Mouse (Mus musculus) lung, adult 2 months (tissue): ENCODE results near the gene Cav1. TPM values are rescaled to one million over a fixed set of nuclear protein-coding genes. Genes with fewer than 3 reads are reported as not detected.

Experiments
- DNase-seq: peaks from one replicate; pipeline ENCODE4 v3.0.0; 2022
- H3K4me1 ChIP-seq: fragments of 200-500 bp; 2 replicates; pipeline ENCODE4 v1.6.1; 2011; ENCODE audit warnings: low read length; ENCODE audit not compliant: control insufficient read depth, insufficient read depth
- H3K4me3 ChIP-seq: fragments of 200-500 bp; replicated peaks from 2 replicates; pipeline ENCODE3; 2011; ENCODE audit warnings: low read depth, mild to moderate bottlenecking, control low read depth, low read length; ENCODE audit errors: extremely low read depth
- CTCF ChIP-seq: fragments of 200-500 bp; IDR thresholded peaks from 2 replicates; pipeline ENCODE4 v1.5.1; 2011; ENCODE audit warnings: mild to moderate bottlenecking, low read length, control low read depth; ENCODE audit not compliant: insufficient read depth
- POLR2A ChIP-seq: fragments of 200-500 bp; IDR thresholded peaks from 2 replicates; pipeline ENCODE4 v1.6.1; 2011; ENCODE audit warnings: low read depth, mild to moderate bottlenecking, control low read depth, low read length, borderline replicate concordance; ENCODE audit errors: extremely low read depth
- WGBS: fragments of 180-500 bp; shearing (Covaris S2); methylation state at CpG from one replicate; pipeline ENCODE4 v1.1.7; 2018; 5-methylcytosine and 5-hydroxymethylcytosine counted together
- polyA plus RNA-seq: library from polyadenylated mRNA; depleted of rRNA; stranded (reverse); fragments of >200 nt; gene quantifications from 2 replicates; pipeline ENCODE4 v1.2.3, GENCODE M21; 2012; rRNA removed

Gene Cav1
- polyA plus RNA-seq, 1 experiment = 1,746 TPM

DNA sequence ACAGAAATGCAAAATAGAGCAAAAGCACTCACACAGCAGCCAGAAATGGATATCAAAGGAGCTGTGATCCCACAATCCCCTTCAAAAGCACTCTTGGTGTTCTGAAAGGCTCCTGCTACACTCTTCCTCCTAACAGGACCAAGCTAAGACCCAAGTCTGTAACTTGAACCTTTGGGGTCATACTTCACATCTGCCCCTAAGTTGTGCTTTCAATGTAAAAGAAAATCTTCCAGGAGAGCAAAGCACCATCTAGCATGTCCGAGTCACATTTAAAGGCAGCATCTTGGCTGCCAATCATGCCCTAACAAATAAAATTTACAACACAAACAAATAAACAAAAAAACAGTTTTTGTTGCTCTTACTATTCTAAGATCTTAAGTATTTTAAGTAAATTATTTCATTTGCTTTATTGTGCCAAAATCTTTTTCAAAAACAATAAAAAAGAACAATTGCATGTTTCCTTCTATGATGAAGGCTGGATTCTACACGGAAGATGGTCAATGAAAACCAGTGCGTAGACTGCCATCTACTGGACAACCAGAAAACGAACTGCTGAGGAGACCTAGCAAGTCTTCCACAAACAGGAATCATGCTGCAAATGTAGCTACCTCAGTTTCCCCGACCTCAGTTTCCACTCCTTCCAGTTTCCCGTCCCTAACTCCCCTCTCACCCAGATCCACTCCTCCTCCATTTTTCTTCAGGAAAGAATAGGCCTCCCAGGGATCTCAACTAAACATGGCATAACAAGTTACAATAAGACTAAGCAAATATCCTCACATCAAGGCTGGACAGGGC is 53.0 kb downstream of the Cav1 start:
- WGBS = 10% methylated on average over 6 of the region's 6 CpGs
- peak; percentile 31 for DNase-seq

DNA sequence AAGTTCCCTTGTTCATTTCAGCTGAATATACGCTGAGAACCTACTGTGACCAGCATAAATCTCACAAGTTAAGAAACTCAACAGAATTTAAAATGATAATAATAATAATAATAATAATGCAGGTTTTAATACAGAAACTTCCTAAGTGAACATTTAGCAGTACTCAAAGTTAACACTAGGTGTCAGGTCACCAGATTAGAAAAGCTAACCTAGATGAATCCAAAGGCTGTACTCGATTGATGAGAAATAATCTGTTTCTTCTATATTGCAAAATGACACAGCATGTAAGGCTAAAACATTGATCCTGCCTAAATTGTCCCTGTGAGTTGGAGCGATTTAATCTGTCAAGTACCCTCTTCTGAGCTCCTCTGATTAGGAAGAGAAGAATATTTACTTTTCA is 56.6 kb downstream of the Cav1 start:
- no peaks in the 10 kb centered on the region for H3K4me1 ChIP-seq
- DNase-seq = no peak
- 0 out of 2 replicates have a peak, but pooled peaks have one; percentile 29 for TF ChIP-seq CTCF
- TF ChIP-seq POLR2A = no peak
- H3K4me3 ChIP-seq = no peak overlapping the region
- 35% methylated on average over 3 of the region's 3 CpGs for WGBS

More for the DNA sequence above, 53.0 kb downstream of the Cav1 start:
- peaks cover 4% of the 10 kb centered on the region; the same call in 1 of the 2 replicates for H3K4me1 ChIP-seq
- TF ChIP-seq POLR2A (no peak), CTCF (peak; percentile 52)
- H3K4me3 ChIP-seq = no peak overlapping the region

DNA sequence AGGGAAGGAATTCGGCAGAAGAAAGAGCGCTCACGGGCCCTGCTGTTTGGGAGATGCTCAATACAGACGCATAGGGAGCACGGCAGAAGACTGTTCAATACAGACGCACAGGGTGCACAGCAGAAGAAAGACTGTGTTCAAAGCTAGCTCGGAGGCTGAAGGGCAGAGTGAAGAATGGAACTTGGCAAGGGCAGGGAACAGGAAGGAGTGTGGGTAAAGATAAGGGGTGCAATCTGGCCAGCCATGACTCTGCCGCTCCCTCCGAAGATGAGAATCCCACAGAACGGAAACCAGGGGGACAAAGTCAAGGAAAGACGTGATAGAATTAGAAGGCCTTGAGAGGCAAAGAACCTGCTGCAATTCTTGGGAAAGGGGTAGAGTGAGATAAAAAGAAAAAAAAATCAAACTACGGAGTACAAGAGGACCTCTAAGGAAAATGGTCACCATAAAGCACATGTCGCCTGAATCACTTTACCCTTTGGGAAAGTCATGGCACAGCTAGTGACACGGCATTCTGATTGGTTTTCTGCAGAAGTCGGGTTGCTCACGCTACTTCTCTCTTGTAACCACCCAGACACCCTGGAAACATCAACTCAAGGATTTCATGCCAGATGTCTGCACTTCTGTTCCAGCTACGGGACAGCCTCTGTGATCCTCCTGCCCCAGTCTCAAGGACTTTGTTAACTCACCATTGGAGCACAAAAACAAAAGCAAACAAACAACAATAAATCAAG is 57.5 kb downstream of the Cav1 start:
- TF ChIP-seq POLR2A (no peak), CTCF (no peak)
- Histone ChIP-seq H3K4me1 (no peaks in the 10 kb centered on the region), H3K4me3 (no peak overlapping the region)
- DNase-seq = no peak
- WGBS = 54% methylated on average over 17 of the region's 17 CpGs

GRCm38 (mm10) chr6:17374326-17374725 is 68.2 kb downstream of the Cav1 start:
- no peak for DNase-seq
- Histone ChIP-seq H3K4me3 (no peak overlapping the region), H3K4me1 (no peaks in the 10 kb centered on the region)
- WGBS = 87% methylated on average over 5 of the region's 5 CpGs
- TF ChIP-seq POLR2A = no peak
- TF ChIP-seq CTCF = no peak

DNA sequence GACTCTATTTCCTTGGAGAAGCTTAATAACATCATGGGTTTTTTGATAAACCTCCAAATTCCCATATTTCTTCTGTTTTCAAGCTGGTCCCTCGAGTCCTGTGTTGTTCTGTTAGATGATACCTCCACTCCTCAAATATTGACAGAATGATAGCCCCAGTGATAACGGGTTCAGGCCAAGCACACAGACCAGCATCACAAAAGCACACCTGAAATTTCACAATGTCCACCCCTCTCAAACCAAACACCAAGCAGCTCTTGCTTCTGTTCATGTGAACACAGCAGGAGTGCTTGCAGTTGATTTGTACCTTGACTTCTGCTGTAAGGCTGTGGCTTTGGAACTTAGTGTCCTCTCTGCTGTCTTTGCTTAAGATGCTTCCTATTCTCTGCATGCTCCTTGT is 71.2 kb downstream of the Cav1 start:
- Histone ChIP-seq H3K4me1 (no peaks in the 10 kb centered on the region), H3K4me3 (no peak overlapping the region)
- no peak for TF ChIP-seq CTCF
- no peak for TF ChIP-seq POLR2A
- no peak for DNase-seq
- 51% methylated on average over 2 of the region's 2 CpGs for WGBS

DNA sequence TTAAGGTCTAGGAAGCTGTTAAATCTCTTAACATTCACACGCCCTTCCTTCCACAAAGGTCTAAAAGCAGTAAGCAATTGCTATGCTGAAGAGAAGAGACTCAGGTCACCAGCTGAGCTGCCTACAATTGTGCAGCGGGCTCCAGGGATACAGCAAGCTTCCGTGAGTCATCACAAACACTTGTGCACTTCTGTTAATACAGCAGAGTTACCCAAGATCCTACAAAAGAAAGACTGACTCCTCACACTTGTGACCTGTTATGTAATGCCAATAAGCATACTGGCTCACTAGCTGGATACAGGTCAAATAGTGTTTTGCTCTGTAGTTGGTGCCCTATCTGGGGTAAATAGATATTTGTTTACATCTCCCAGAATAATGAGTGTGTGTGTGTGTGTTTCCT is 74.0 kb downstream of the Cav1 start:
- WGBS = 66% methylated on average over 3 of the region's 3 CpGs
- Histone ChIP-seq H3K4me3 (no peak overlapping the region), H3K4me1 (no peaks in the 10 kb centered on the region)
- TF ChIP-seq POLR2A = no peak
- TF ChIP-seq CTCF = no peak
- DNase-seq = no peak

DNA sequence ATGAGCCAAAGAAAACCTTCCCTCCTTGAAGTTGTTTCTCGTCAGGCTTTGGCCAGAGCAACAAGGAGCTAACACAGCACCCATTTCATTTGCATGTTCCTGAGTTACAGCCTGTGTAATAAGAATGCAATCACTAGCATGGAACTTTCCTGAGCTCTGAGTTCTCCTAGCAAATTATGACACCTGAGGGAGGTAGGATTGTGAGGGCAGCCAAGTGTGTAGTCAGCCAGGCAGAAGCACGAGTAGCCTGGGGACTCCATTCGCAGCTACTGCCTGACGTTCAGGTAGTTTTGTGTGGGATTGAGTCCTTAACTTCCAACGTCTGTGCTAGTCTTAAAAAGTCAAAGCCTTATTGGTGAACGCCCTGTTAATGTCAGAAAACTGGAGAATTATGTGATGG is 75.6 kb downstream of the Cav1 start:
- H3K4me1 ChIP-seq = no peaks in the 10 kb centered on the region
- TF ChIP-seq CTCF (no peak), POLR2A (no peak)
- 84% methylated on average over 6 of the region's 6 CpGs for WGBS
- DNase-seq = no peak
- H3K4me3 ChIP-seq = no peak overlapping the region

DNA sequence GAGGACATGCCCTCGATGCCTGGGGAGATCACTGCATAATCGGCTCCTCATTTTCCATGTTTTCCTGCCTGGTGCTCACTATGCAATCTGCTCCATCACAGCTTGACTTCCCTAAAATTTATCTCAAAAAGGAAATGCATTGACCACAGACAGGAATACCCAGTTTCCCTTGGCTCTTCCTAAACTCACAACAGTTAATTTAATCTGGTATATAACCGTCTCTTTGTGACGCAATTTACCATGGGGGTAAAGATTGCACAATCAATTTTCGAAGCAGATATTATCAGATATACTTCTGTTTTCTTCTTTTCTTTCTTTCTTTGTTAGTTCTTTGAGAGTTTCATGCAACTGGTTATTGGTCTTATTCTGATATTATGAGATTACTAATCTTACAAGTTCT is 79.4 kb downstream of the Cav1 start:
- no peak for DNase-seq
- TF ChIP-seq POLR2A = no peak
- no peak for TF ChIP-seq CTCF
- Histone ChIP-seq H3K4me3 (no peak overlapping the region), H3K4me1 (no peaks in the 10 kb centered on the region)
- WGBS = 46% methylated on average over 5 of the region's 5 CpGs

DNA sequence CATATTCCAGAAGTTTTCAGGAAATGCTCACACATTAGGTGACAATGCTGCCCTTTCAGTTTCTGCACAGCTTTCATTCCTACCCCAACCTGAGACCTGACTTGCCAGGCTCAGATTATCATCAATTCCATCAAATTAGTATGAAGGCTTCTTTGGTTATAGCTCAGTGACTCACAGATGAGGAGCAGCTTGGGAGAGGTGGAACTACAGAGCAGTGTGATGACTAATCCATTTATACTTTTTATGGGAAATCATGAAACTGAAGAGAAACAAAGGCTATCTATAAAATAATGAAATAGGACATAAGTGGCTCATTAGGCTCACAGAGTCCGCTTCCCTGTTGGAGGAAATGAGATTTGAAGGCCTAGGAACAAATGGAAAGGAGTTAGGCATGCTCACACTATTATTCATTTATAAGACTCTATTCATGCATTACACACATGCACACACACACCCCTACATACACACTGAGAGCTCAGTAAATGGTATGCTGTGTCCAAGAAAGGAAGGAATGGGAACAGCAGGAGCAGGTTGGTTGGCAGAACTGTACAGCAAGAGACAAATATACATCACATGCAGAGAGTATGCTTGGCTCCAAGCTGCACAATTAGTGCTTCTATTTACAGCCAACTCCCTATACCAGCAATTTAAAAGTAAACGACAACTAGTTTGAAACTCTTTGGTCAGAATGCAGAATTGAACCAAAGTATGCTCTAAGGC is 82.0 kb downstream of the Cav1 start:
- WGBS = 83% methylated on average over 2 of the region's 2 CpGs
- Histone ChIP-seq H3K4me3 (no peak overlapping the region), H3K4me1 (no peaks in the 10 kb centered on the region)
- TF ChIP-seq CTCF = no peak
- no peak for TF ChIP-seq POLR2A
- no peak for DNase-seq

Other genes starting within 250 kb of the Cav1 start
- gene Tes, start 241.2 kb upstream of the Cav1 start, polyA plus RNA-seq = 15.5 and 20.3 TPM in 2 replicates
- 220 and 261 TPM in 2 replicates for gene Cav2, start 25.1 kb upstream of the Cav1 start, polyA plus RNA-seq
- gene Met, start 157.5 kb downstream of the Cav1 start, polyA plus RNA-seq = 12.6 and 15.5 TPM in 2 replicates